ENCODE assay signal across 21 mouse cellular contexts in genomic region chr16:92880356-92881043, GRCm38 (mm10). TPM values are rescaled to one million over a fixed set of nuclear protein-coding genes. Genes with fewer than 3 reads are reported as not detected.
DNase-seq lines count a peak whose midpoint lies in the region; ATAC-seq lines count a peak whose summit lies in the region.
"Had no signal": no experiment of that assay in that cellular context is flagged by ENCODE, and none has a peak within 500 bp of the region (broad histone marks: within the 10 kb centered on the region; RNA-seq: fewer than 3 reads in every experiment).

No protein-coding gene starts in this region.

- peak; percentile 71 for ATAC-seq in megakaryocyte, adult 5-6 weeks (ENCODE audit: poor library complexity, severe bottlenecking)
- ATAC-seq: forebrain, embryonic 14.5 days; forebrain, postnatal 0 days; hindbrain, postnatal 0 days; inflammation-experienced regulatory T-cells, adult 6 months had no signal

- peak; percentile 67 for DNase-seq in fat pad, adult 2 months (ENCODE audit: extremely low read depth, low read depth, low spot score)
- DNase-seq in natural killer cell, adult 2 months (ENCODE audit: low spot score in 2 of 2) = peak; percentile 29 to 70
- no peak for DNase-seq in kidney, postnatal 25 days
- no peak for DNase-seq in left cerebral cortex, adult 11 months (ENCODE audit: low spot score)
- DNase-seq in yolk sac, embryonic 10.5 days (ENCODE audit: low spot score) = no peak
- DNase-seq: adrenal gland, postnatal 10 days; adrenal gland, postnatal 36 days; cerebellum, adult 11 months; cerebellum, adult 8-10 months; cerebellum, postnatal 10 days; cerebellum, postnatal 36 days; forebrain, postnatal 0 days; gastrocnemius, adult 2 months; gastrocnemius, postnatal 14 days; heart, adult 2 months; heart, postnatal 14 days; heart, postnatal 4 days had no signal

RNA-seq across cellular contexts. Expression of gene Runx1, which starts 54.6 kb away (rescaled TPM):
- total RNA-seq in megakaryocyte, adult 5-6 weeks (2015) = 93.4 and 112 TPM in 2 replicates
- 44.7 and 61.5 TPM in 2 replicates for total RNA-seq in megakaryocyte, adult 5-6 weeks (2017)

Comparison
In these comparisons a context has a peak if more than half of its experiments do, and no peak if none do; other contexts are left out.
1. DNase-seq: peak in fat pad, adult 2 months (single experiment) and natural killer cell, adult 2 months (2 of 2); none in kidney, postnatal 25 days (0 of 2), left cerebral cortex, adult 11 months (single experiment) and yolk sac, embryonic 10.5 days (single experiment).